Mouse (Mus musculus) right cerebral cortex, postnatal 4 days (tissue): ENCODE measurements around the gene Kif1bp.
"Not testable (repeated sequence)": the region's sequence is repeated elsewhere in the genome, so short reads cannot be mapped to it uniquely, and the experiment has no call there.

ENCODE experiments used
- DNase-seq: peaks from one replicate; pipeline ENCODE4 v3.0.0-alpha.2; 2022

Gene Kif1bp

GRCm38 (mm10) chr10:62508459-62508858 lies 69.8 kb downstream of the Kif1bp start:
- no peak for DNase-seq

DNA sequence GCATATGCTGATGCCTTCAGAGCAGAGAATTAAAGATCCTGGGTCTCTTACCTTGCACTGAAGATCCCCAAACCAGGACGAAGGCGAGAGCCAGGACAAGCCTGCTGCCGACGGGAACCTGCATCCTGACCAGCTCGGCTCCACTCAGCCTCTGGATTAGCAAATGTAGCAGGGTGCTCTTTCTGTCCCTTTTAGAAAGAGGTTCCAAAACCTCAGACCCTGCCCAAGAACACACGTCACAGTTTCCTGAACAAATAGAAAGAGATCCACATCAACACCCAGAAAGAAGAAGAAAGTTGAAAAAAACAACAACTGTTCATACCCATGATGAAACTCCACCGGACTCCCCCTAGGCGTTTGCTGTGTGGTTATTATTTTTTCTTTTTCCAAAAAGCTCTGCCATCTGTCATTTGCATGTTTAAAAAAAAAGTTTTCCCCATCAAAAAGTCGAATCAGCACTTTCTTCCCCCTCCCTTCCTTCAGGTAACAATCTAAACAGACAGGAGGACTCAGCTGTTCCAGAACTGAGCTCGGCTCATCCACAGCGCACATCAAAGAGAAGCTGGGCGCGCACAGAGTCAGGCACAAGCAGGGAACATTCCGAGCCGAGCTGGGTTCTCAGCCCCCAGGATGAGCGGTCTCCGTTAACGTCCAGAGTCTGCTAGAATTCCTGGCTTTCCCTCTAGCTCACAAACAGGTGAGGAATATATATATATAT lies 70.5 kb downstream of the Kif1bp start:
- no peak for DNase-seq

- DNase-seq: no peak
These were observed 71.2 kb downstream of the Kif1bp start for GRCm38 (mm10) chr10:62507071-62507470.

DNA sequence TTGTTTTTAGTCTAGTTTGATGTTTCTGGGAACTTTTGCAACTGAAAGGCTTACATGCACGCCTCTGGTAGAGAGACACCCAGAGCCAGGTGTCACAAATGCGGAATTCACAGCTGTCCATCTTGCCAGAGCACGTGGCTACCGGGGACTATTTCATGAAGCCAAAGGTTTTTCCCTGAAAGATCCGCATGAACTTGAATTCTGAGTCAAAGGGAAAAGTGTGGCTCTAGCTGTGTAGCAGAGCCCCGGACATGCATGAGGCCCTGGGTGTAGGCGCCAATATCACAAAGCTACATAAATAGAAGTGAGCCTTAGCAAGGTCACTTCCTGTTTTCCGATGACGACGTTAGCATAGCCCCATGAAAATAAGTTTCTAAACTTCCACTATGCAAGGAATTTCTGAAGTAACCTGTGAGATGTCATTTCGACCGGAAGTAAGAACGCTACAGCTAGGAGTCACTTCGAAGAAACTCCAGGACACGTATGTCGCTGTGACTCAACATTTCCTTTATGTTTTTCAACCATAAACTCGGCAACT lies 72.2 kb downstream of the Kif1bp start:
- no peak for DNase-seq

- no peak for DNase-seq
These were observed 72.9 kb downstream of the Kif1bp start for GRCm38 (mm10) chr10:62505224-62505983.

- no peak for DNase-seq
These were observed 74.2 kb downstream of the Kif1bp start for GRCm38 (mm10) chr10:62503836-62504628.

DNA sequence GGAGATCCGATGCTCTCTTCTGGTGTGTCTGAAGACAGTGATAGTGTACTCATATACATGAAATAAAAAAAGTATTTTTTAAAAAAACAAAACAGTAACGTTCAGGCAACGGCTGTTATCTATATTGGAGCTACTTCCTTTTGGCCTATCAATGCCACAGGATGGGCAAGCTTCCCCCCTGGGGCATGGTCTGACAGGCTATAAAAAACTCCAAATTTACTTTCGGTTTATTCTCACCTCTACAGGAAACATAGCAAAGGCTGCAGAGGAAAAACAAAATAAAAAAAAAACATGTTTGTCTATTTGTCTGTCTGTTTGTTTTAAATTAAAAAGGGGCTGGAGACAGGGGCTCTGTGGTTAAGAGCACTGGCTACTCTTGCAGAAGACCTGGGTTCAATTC lies 74.9 kb downstream of the Kif1bp start:
- no peak for DNase-seq

- DNase-seq: no peak
These were observed 76.3 kb downstream of the Kif1bp start for GRCm38 (mm10) chr10:62501951-62502350.

DNA sequence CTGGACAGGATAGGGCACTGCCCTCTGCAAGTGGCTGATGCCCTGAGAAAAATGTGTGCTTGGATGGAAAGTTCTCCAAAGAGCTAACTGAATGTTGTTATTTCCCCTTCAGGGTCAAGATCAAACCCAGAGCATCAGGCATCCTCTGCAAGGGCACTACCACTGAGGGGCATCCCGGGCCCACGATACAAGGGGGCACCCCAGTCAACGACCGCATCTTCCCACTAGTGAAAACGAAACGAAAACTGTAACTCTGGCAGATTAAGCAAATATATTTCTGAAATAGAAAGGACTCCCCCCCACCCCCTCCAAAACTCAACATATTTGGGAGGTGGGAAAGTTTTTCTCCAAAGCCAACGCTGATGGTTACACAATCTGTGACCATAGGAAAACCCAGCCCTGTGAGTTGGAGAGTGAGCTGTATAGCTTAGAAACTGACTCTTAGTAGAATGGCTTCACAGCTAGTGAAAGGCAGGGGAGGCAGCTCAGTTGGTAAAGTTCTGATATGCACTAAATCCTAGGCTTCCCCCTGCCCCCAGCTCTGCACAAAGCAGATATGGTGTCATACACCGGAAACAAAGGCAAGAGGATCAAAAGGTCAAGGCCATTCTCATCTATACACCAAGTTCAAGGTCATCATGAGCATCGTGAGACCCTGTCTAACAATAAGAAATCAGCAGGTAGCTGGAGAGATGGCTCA lies 77.2 kb downstream of the Kif1bp start:
- DNase-seq: no peak

- peak; percentile 46 for DNase-seq
These were observed 78.0 kb downstream of the Kif1bp start for GRCm38 (mm10) chr10:62500088-62500915.

GRCm38 (mm10) chr10:62491681-62492080 lies 86.6 kb downstream of the Kif1bp start:
- not testable (repeated sequence) for DNase-seq
